Mouse (Mus musculus): Measurements from ENCODE around the gene Dab2ip.
A peak's percentile ranks its signal among the peaks of the same experiment; 100 is the strongest.

Gene Dab2ip

GRCm38 (mm10) chr2:35598819-35599218 lies 40.8 kb downstream of the Dab2ip start:
- DNase-seq = no peak

DNA sequence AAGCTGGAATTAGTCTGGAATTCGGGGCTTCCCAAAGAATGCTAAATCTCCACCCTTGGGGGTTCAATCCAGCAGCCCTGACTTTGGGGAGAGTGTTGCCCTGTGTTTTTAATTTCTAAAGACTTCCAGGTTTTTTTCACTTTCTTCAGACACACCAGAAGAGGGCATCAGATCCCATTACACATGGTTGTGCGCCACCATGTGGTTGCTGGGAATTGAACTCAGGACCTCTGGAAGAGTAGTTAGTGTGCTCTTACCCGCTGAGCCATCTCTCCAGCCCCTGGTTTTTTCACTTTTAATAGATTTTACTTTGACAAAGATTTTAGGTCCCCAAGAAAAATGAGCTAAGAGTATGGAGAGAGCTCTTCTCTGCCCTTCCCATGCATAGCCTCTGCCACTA lies 43.6 kb downstream of the Dab2ip start:
- DNase-seq = no peak

DNA sequence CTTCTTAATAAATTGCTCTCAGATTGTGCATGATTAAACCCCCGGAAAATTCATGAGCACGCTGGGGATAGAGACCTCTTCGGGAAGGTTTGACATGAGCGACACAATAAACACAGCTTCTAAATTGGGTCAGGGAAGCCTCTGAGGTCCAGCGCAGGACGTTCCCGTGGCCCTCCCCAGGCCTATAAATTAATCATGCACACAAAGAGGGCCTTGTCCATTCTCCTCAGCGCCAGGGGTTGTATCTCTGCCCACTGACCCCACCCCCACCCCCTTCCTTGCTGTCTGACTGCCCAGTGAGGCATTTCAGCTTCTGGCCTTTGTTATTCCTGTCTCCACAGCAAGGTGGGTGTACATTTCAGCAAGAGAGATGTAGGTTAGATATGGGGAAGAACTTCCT lies 49.4 kb downstream of the Dab2ip start:
- no peak for DNase-seq

GRCm38 (mm10) chr2:35608856-35609255 lies 50.8 kb downstream of the Dab2ip start:
- no peak for DNase-seq

DNA sequence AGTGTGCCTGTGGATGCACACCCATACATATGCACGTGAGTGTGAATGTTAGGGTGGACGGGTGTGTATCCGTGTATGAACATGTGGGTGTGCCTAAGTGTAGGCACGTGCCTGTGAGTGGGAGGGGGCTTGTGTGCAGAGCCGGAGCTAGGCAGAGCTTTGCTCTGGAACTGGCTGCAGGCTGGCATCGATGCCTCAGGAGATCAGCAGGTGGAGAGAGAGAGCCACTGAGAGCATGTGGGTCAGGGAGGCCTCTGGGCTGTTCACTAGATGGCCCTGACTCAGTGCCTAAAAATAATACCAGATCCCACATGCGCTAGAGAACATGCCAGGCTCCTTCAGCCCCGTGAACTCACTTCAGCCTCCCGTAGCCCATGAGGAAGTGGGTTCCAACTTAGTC lies 51.3 kb downstream of the Dab2ip start:
- DNase-seq = peak; percentile 22

DNA sequence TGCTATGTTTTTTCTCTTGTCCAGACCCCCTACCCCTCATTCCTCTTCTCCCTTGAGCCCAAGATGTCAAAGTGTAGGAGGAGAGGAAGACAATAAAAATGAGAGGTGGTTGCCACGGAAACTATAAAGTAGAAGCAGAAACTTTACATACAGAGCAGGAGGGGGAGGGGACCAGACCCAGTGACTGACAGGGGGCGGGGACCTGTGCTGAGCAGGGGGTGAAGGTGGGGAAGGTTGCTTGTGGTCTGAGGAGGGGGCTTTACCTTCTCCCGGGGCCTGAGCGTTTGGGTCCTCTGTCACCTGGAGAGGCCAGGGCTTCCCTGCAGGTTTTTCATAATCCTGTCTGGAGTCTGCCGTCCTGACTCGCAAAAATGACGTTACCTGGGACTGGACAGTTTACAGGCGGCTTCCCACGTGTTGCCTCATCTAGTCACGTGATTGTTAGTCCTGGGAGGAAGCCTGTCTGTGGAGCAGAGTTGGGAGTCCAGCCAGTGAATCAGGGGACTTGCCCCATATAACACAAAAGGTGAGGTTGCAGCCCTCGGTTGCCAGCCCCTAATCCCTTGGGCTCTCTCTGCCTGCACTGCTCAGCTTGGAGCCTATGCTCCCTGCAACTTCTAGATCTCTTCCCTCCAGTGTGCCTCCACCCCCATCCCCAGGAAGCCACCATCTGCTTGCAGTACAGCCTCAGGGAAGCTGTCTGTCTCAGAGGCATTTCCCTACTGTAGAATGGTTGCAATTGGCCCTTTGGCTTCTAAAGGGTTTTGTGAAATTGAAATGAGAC lies 52.3 kb downstream of the Dab2ip start:
- peak; percentile 66 for DNase-seq

DNA sequence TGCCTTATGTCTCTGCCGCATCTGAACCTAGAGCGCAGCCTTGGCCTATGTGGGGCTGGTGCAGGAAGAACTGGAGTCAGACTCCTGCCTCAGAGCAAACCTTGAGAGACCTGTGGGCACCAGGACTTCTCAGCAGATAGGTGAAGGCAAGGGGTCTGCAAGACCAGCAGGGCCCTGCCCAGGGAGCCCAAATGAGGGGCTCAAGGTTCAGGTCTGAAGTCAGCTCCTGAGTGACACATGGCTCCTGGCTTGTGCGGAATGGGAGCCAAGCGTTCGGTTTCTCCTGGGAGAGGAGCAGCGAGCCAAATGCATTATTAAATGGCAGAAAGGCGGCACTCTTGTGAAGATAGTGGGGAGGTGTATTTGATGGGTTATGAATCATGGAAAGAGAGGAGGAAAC lies 52.9 kb downstream of the Dab2ip start:
- peak; percentile 31 for DNase-seq

- no peak for DNase-seq
Observed at GRCm38 (mm10) chr2:35611645-35612044, 53.6 kb downstream of the Dab2ip start.

GRCm38 (mm10) chr2:35612297-35612696 lies 54.2 kb downstream of the Dab2ip start:
- DNase-seq = no peak

DNA sequence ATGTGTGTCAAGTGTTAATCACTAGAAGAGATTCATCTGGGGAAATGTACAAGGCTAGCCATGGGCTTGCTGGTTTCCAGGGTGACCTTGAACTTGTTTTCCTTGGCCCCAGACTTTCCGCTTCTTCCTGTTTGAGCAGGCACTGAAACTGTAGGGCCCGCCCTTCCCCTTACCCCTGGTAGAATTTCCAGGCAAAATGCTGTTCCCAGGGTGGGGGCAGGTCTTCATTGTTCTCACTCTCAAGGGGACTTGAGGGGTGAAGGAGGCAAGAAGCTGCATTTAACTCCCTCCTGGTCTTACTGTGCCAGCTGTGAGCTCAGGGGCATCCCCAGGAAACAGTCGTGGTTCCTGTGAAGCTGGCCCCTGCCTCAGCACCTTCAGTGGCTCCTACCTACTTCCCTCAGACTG lies 55.9 kb downstream of the Dab2ip start:
- DNase-seq = no peak

DNA sequence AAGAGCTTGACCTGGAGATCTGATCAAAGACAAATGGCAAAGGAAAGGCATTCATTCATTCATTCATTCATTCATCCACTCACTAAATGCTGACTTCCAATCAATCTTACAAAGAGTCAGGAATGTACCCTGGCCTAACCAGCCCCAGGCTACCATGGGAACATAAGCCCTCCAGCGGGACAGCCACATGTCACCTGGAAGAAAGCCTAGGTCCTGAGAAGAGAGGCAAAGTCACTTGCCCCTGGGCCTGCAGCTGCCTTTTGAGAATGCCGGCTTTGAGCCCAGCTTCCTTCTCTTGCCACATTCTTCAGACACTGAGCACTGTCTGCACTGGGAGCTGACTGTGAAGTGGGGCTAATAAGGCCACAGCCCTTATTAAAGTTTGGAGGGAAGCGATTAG lies 56.3 kb downstream of the Dab2ip start:
- no peak for DNase-seq

DNA sequence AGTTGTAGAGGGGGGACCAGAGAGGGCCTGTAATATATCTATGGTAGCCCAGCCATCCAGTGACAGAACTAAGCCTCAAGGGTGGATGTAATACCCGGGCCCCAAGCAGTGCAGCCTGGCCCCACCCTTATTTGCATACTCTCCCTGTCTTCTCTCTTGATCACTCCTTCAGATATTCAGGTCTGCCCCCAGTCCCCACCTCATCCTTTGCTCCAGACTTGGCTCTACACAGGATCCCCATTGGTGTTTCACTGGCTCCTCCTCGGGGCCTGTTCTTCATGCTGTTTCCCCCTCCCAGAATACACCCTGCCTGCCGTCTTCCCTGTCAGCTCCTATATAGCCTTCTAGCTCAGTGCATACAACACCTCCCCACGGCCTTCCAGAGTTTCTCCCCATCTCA lies 57.3 kb downstream of the Dab2ip start:
- no peak for DNase-seq

- DNase-seq = no peak
Observed at GRCm38 (mm10) chr2:35615977-35616376, 57.9 kb downstream of the Dab2ip start.

DNA sequence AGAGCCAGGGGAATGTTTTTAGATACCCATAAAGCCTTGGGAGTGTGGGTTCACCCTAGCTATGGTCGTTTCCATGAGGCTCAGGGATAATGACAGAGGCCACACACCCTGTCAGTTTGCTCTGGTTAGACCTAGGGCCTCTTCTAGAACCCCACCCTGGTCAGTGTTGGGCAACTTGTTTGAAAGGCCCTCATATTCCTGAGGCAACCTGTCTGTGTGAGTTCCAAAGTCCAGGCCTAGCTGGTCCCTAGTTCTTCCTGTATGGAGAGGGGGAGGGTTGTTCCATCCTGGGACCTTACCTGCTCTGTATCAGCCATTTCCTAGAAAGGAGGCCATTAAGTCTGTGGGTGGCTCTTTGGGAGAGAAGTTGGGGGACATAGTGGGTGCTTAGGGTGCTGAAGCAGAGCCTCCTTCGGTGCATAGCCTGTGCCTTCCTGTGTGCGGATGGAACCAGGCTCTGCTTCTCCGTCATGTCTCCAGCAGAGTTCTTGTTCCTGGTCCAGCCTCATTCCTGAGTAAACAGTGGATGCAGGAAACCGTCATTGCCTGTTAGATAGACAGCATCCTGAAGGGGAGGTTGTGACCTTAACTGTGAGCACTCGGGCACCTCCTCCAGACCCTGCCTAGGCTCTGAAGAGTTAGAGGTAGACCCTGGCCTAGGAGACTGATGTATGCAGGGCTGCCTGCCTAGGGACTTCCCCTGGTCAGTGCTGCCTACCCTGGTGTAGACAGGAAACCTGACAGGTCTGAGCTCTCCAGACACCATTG lies 59.0 kb downstream of the Dab2ip start:
- no peak for DNase-seq

DNA sequence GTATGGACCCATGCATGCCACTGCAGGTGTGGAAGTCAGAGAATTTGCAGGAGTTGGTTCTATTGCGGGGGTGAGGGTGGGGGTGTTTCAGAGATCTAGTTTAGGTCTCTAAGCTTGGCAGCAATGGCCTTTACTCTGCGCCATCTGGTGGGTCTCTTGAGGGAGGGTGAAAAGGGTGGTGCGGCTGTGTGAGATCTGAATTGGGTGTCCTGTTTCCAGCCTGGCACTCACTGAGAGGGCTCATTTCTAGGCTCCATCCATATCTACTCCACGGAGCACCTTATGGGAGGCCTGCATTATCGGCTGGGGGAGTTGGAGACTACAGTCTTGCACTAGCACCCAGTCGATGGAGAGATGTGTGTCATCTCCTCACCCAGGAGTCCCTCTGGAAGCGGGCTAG lies 60.9 kb downstream of the Dab2ip start:
- DNase-seq = no peak

DNA sequence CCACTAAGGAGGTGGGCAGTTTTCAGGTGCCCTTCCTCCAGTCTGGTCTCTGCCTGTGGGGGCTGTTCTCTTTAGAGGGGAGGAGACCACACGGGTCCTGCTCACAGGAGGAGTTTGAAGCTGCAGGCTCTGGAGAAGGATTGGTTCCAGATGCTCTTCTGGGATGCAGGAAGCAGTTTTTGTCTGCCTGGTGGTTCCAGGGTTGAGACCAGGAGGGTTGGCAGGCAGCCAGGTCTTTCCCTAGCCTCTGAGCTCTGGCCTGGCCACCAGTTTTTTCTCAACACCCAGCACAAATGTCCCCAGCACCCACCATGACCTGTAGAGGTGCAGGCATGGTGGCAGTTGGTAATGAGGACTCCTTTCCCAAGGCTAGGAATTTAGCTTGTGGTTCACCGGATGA lies 61.5 kb downstream of the Dab2ip start:
- no peak for DNase-seq

DNA sequence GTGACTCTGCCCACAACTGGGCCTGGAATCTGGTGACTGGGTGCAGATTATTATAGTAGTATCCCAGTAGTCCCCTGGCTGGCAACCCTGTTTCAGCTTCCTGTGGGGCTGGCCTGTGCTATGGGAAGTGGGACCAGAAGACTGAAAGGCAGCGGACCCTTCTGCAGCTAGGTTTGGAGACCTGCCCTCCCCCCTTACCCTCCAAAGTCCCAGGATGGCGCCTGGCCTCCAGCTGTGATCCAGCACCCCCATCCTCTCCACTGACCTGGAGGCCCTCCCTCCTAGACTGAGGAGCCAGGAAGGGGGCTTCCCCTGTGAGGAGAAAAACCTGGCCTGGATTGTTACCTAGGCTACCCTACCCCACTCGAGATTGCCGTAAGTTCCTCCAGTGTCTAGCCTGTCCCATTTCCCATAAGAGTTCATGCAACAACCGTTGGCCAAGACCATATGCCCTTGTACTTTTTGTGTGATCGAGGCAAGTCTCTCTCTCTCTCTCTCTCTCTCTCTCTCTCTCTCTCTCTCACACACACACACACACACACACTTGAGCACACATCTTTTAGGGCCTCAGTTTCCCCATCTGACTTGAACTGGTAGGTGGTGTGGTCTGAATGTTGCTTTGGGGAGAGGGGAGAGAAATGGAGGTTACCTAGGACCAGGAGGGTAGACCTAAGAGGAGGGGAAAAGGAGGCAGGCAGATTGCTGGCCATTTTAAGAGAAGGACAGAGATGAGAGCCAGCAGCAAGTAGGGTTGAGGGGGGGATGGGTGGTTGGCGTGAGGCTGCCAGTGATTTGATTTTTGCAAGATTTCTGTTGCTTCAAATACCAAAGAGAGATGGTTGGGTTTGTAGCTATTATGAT lies 62.5 kb downstream of the Dab2ip start:
- DNase-seq = no peak

- no peak for DNase-seq
Observed at GRCm38 (mm10) chr2:35621225-35621519, 63.1 kb downstream of the Dab2ip start.

DNA sequence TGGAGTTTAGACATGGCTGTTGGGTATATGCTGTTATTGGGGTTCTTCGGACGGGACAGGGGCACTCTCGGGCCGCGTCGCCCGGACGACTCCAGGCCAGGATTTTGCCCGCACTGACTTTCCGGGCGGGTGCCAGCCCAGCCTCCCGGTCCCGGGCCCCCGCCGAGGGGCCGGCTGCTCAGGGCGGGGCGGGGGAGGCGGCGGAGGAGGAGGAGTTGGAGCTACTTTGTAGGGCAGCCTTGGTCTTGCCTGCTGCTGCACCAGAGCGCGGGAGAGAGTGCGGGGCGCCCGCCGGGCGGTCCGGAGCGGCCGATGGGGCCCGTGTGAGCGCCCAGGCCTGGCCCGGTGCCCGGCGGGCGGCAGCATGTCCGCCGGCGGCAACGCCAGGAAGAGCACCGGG lies 63.7 kb downstream of the Dab2ip start:
- DNase-seq = no peak

DNA sequence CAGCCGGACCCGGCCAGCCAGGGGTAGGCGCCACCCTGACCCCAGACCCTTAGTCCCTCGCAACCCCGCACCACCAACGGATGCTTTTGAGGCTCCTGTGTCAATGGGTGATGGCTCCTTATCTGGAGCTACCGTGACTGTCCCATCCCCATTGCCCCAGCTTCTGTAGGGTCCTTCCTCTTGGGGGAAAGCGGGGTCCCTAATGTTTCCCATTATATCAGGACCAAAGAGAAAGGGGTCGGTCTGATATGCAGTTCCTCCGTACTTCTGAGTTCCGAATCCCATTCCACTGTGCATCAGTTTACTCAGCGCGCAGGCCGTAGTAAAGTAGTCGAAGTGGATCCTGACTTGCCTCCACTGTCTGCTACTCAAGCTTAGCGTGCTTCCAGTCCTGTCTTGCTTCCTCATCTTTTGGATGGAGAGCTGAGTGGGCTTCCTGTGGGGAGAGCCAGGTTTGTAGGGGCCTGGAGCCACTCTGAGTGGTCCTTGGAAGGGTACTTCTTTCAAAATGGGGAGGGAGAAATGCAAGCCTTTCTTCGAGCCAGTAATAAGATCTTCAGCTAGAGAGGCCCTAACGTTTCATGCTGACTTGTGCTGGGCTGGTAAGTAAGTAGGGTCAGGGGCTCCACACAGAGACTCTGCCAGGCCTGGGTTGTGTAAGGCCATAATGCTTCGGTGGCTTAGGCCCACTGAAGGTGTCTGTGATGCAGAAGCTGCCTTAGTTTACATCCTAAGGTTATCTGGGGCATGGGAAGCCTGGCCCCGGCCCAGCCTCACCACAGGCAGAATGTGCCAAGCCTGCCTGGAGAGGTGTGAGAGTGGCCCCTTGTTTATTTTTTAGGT lies 64.4 kb downstream of the Dab2ip start:
- DNase-seq = no peak

DNA sequence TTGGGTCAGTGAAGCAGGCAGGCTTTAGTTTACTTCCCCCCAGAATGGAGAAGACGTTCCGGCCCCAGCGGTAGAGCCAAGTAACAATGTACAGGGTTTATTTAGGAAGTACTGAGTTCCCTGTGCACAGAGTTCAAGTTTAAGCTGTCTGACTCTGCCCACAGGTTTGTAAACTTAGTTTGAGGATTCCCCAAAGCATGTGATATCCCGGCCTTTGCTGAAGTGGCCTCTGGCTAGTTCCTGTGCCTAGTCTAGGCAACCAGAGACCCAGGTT lies 65.0 kb downstream of the Dab2ip start:
- no peak for DNase-seq

GRCm38 (mm10) chr2:35623431-35624148 lies 65.5 kb downstream of the Dab2ip start:
- no peak for DNase-seq

All from right cerebral cortex, postnatal 25 days (tissue).